ENCODE assay signal across 21 mouse cellular contexts in the genomic region with DNA sequence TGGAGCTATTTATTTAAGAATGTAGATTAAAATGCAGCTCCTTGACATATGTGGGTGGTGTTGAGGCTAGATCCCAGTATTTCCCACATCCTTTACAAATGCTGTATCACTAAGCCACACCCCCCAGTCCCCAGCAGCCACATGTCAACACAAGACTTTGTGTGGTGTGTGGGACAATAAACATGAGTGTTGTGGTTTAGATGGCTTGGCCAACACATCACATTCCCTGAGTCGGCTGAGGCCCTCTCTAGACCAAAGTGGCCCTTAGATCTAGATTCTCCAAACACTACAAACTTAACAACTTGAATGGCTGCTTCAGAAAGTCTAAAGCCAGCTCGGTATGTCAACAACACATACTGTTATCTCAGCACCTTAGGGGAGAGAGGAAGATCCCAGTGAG.
A peak's percentile ranks its signal among the peaks of the same experiment; 100 is the strongest.
DNase-seq lines count a peak whose midpoint lies in the region; ATAC-seq and TF ChIP-seq lines count a peak whose summit lies in the region.
"Had no signal": no experiment of that assay in that cellular context is flagged by ENCODE, and none has a peak within 500 bp of the region (broad histone marks: within the 10 kb centered on the region; RNA-seq: fewer than 3 reads in every experiment).

No protein-coding gene starts in this region.

- WGBS in lung, adult 2 months, result 46% methylated on average over 2 of the region's 2 CpGs
- 32% methylated on average over 2 of the region's 2 CpGs for WGBS in lung, postnatal 0 days

- no peaks in the 10 kb centered on the region for H3K9me3 ChIP-seq in lung, postnatal 0 days (ENCODE audit: low read length)
- H3K9me3 ChIP-seq: embryonic facial prominence, embryonic 15.5 days; forebrain, embryonic 10.5 days; heart, embryonic 13.5 days; hindbrain, embryonic 12.5 days had no signal

- no peak overlapping the region for H3K27ac ChIP-seq in lung, postnatal 0 days (ENCODE audit: low read length)
- H3K27ac ChIP-seq: embryonic facial prominence, embryonic 15.5 days; forebrain, embryonic 10.5 days; heart, embryonic 13.5 days; hindbrain, embryonic 12.5 days had no signal

- no peaks in the 10 kb centered on the region for H3K27me3 ChIP-seq in lung, postnatal 0 days (replicated peaks; ENCODE audit: insufficient read depth, low read length)
- H3K27me3 ChIP-seq: embryonic facial prominence, embryonic 15.5 days; hindbrain, embryonic 12.5 days had no signal

- peaks cover 12% of the 10 kb centered on the region for H3K4me1 ChIP-seq in lung, adult 2 months (ENCODE audit: control insufficient read depth, insufficient read depth, low read length)
- 0 out of 2 replicates have a peak, but pooled peaks cover 2% of the 10 kb centered on the region for H3K4me1 ChIP-seq in lung, postnatal 0 days (ENCODE audit: insufficient read depth, low read depth, low read length)
- H3K4me1 ChIP-seq: embryonic facial prominence, embryonic 15.5 days; forebrain, embryonic 10.5 days; heart, embryonic 13.5 days; hindbrain, embryonic 12.5 days had no signal

- TF ChIP-seq EP300 in lung, postnatal 0 days (IDR thresholded peaks at IDR 0.05), result peak; percentile 89

- no peak overlapping the region for H3K9ac ChIP-seq in lung, postnatal 0 days (replicated peaks; ENCODE audit: low read depth)
- H3K9ac ChIP-seq: embryonic facial prominence, embryonic 15.5 days; heart, embryonic 13.5 days; hindbrain, embryonic 12.5 days had no signal

- peak; percentile 87 for ATAC-seq in lung, postnatal 0 days
- ATAC-seq in cerebellum, adult (ENCODE audit: insufficient number of reproducible peaks, low FRiP score, low TSS enrichment), result no peak
- ATAC-seq: forebrain, embryonic 14.5 days; hindbrain, embryonic 16.5 days had no signal

- H3K36me3 ChIP-seq in lung, postnatal 0 days (ENCODE audit: insufficient read depth, low read length), result no peaks in the 10 kb centered on the region
- H3K36me3 ChIP-seq: embryonic facial prominence, embryonic 15.5 days; forebrain, embryonic 10.5 days; heart, embryonic 13.5 days; hindbrain, embryonic 12.5 days had no signal

- no peak overlapping the region for H3K4me3 ChIP-seq in lung, adult 2 months (replicated peaks; ENCODE audit: extremely low read depth, low read depth, low read length)
- H3K4me3 ChIP-seq in lung, postnatal 0 days (ENCODE audit: low read depth, low read length), result no peak overlapping the region
- H3K4me3 ChIP-seq: embryonic facial prominence, embryonic 15.5 days; erythroblast, embryonic 14.5 days; forebrain, embryonic 10.5 days; heart, embryonic 13.5 days; hindbrain, embryonic 12.5 days had no signal

- no peak for TF ChIP-seq CTCF in lung, adult 2 months (IDR thresholded peaks at IDR 0.05; ENCODE audit: insufficient read depth, low read length)
- no peak for TF ChIP-seq CTCF in lung, postnatal 0 days (IDR thresholded peaks at IDR 0.05)

- peak; percentile 53 to 56 for DNase-seq in lung, adult 18-20 months
- DNase-seq in lung, adult 2 months, result no peak
- peak; percentile 56 for DNase-seq in 416B (ENCODE audit: low read depth)
- DNase-seq in lung, postnatal 0 days (ENCODE audit: low spot score), result peak; percentile 72
- no peak for DNase-seq in frontal cortex, postnatal 10 days (ENCODE audit: low spot score in 2 of 2)
- DNase-seq in kidney, postnatal 25 days, result no peak
- DNase-seq: adrenal gland, adult 2 months; adrenal gland, postnatal 25 days; cerebellum, adult 2 months; cerebellum, postnatal 10 days; embryo, embryonic 11 days; gastrocnemius, postnatal 10 days; heart, postnatal 4 days had no signal

- no peak overlapping the region for H3K4me2 ChIP-seq in lung, postnatal 0 days (replicated peaks; ENCODE audit: low read depth, low read length)
- H3K4me2 ChIP-seq: embryonic facial prominence, embryonic 15.5 days; heart, embryonic 13.5 days; hindbrain, embryonic 12.5 days had no signal

- TF ChIP-seq POLR2A in lung, adult 2 months (IDR thresholded peaks at IDR 0.05; ENCODE audit: borderline replicate concordance, extremely low read depth, low read depth, low read length), result no peak

Comparison
In these comparisons a context has a peak if more than half of its experiments do, and no peak if none do; other contexts are left out.
1. DNase-seq: peak in lung, adult 18-20 months (2 of 2), 416B (single experiment) and lung, postnatal 0 days (single experiment); none in lung, adult 2 months (single experiment), frontal cortex, postnatal 10 days (0 of 2) and kidney, postnatal 25 days (0 of 2).